Mouse (Mus musculus): Measurements from ENCODE around the gene Xkr7. TPM values are rescaled to one million over a fixed set of nuclear protein-coding genes. Genes with fewer than 3 reads are reported as not detected.

Gene Xkr7
- under 1 TPM in 1 of 2 experiments, not detected in 1; 0.37 TPM for total RNA-seq (2021)
- long read RNA-seq, experiment 1 = 0 reads
- long read RNA-seq, experiment 2 = 0 reads

GRCm38 (mm10) chr2:153031126-153032082 lies at the start of gene Xkr7:
Gene Xkr7 (plus strand): TSS chr2:153031852.
- intact Hi-C loops (cut with DNase I; ENCODE audit: low total_unique reads) = no loop called here

DNA sequence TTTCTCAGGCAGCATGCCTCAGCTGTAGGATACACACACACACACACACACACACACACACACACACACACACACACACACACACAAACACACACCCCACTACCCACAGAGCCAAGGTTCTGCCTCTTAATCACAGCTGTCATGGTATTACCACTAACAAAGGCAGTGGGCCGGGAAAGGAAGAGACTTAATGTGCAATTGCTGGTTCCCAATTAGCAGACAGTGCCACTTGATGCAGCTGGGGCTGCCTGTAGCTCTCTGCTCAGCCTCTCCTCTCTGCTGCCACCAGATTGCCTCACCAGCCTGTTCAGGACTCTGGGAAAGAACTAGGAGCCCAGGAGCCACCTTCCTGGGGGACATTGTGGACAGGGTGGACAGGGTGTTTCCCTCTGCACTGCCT lies 46.1 kb upstream of the Xkr7 start:
- intact Hi-C loops (cut with DNase I; ENCODE audit: low total_unique reads) = no loop called here
- DNase-seq = no peak

More at GRCm38 (mm10) chr2:153031126-153032082, at the start of gene Xkr7:
- no peak for DNase-seq

- intact Hi-C loops (cut with DNase I; ENCODE audit: low total_unique reads) = no loop called here
These were observed 40.1 kb upstream of the Xkr7 start for GRCm38 (mm10) chr2:152991529-152991928.

DNA sequence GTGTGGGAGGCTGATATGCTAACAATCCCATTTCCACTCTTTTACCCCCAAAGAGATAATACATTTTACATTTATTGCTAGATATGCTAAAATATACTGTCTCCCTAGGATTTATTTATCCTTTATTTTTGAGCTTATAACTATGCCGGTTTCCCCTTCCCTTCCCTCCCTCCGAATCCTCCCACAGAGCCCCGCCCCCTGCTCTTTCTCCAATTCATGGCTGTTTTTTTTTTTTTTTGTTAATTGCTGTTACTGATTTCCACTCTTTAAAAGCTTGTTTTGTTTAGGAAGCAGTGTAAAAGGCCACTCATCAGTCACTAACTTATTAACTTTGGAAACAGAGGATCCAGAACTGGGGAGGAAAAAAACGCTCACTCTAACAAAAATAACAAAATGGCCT lies 34.6 kb upstream of the Xkr7 start:
- intact Hi-C loops (cut with DNase I; ENCODE audit: low total_unique reads) = no loop called here
- no peak for DNase-seq

More at GRCm38 (mm10) chr2:152991529-152991928, 40.1 kb upstream of the Xkr7 start:
- no peak for DNase-seq

- no peak for DNase-seq
These were observed 29.0 kb upstream of the Xkr7 start for GRCm38 (mm10) chr2:153002492-153003248.

GRCm38 (mm10) chr2:153003681-153004338 lies 27.8 kb upstream of the Xkr7 start:
- DNase-seq = no peak
- intact Hi-C loops (cut with DNase I; ENCODE audit: low total_unique reads) = no loop called here

More at GRCm38 (mm10) chr2:153002492-153003248, 29.0 kb upstream of the Xkr7 start:
- intact Hi-C loops (cut with DNase I; ENCODE audit: low total_unique reads) = no loop called here

DNA sequence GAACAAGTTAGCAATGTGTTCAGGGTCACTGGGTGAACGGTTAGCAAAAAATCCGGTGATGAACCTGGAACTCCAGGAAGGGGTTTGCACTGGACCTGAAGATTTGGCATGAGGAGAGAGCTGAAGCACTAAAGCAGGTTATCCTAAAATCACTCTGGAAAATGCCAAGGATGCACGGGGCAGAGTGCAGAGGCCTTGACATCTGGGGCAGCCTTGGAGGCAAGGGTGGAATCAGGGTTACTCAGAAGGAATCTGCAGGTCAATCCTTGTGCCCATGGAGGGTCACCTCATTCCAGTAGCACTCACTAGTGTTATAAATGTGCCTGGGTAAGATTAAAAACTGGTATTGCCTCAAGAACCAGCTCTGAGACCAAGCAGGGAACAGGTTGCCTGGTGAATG lies 25.7 kb upstream of the Xkr7 start:
- no peak for DNase-seq
- intact Hi-C loops (cut with DNase I; ENCODE audit: low total_unique reads) = no loop called here

DNA sequence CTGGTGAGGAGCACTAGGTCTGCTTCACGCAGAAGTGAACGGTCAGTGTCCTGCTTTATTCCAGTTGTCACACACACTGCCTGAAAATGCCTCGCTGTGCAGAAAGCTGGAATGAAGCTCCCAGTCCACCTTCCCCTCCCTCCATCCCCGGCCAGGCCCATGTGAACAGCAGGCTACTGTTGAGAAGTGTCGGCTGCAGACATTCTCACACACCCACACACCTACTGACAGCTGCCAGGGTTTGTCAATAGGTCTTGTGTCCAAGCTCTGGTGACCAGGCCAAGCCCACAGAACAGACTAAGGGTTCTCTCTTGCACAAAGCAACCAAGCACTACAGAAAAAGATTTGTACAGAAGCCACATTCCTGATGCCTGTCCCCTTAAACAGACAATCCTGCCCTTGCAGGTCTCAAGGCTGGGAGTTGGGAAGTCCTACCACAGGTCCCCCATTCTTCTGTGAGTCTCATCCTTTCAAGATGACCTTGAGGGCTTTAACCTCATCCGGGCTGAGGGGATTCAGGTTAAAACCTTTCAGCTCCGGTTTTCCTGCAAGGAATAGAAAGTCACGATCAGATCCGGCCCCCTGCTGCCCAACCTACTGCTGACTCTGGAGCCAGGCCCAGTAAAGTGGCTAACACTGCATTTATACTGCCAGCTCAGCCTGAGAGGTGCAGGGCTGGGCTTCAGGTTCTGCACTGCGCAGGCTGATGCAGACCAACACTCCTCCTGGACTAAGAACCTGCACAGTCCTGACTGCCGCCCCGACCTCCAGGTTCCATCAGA lies 22.3 kb upstream of the Xkr7 start:
- intact Hi-C loops (cut with DNase I; ENCODE audit: low total_unique reads) = no loop called here
- DNase-seq = no peak

GRCm38 (mm10) chr2:153013724-153014515 lies 17.7 kb upstream of the Xkr7 start:
- DNase-seq = no peak
- intact Hi-C loops (cut with DNase I; ENCODE audit: low total_unique reads) = no loop called here

DNA sequence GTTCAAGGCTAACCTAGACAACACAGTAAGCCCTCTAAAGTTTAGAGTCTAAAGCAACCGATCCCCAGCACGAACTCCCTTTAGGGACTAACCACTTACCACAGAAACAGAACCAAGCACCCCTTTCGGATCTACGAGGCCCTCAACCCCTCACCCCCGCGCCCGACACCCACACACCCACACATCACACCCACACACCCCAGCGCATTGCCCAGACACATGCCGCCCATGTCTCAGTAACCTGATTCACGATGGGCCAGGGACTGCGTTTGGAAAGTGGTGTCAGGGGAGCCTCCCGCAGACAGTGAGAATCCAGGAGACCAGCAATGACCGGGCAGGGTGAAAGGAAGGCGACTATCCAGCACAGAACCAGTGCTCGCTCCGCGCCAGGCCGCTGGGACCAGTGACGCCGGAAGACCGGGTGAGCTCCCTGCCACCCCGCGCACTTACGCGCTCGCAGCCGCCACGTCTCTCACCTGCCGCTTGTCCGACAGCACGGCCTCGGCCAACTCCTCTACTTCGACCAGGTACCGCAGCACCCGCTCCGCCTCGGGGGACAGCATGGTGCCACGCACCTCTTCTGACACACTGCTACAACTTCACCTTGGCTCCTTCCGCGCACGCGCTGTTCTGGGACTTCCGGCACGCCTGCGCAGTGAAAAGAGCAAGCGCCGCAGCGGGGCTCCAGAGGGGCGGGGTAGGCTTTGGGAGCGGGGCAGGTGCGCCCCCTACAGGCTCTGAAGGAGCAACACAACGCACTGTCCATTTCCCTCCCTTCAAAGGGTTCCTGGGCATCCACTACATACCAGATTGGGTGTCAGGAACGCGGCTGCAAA lies 16.7 kb upstream of the Xkr7 start, which contains the start of gene Pdrg1:
Gene Pdrg1, minus strand, starts transcription at position 670 of the 836 bp plus-strand sequence.
- intact Hi-C loops (cut with DNase I; ENCODE audit: low total_unique reads) = no loop called here
- DNase-seq = peak; percentile 94

DNA sequence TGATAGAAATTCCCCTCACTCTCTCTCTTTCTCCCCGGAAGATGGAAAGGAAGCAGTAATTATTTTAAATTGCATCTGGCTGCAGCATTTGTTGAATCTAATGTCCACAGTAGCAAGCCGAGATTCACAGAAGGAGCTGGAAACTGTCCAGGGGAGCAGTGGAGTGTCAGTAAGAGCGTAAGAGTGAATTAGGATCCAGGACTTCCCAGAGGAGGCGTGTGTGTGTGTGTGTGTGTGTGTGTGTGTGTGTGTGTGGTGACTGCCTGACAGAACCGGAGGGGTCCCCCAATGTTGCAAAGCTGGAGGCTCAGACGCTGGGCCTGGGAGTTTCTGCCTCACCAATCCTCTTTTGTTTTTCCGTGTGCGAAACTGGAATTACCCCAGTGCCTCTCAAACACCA lies 15.8 kb upstream of the Xkr7 start:
- intact Hi-C loops (cut with DNase I; ENCODE audit: low total_unique reads) = no loop called here
- no peak for DNase-seq

- intact Hi-C loops (cut with DNase I; ENCODE audit: low total_unique reads) = no loop called here
- no peak for DNase-seq
These were observed 14.9 kb upstream of the Xkr7 start for GRCm38 (mm10) chr2:153016786-153017185.

- no peak for DNase-seq
- intact Hi-C loops (cut with DNase I; ENCODE audit: low total_unique reads) = no loop called here
These were observed 12.3 kb upstream of the Xkr7 start for GRCm38 (mm10) chr2:153019355-153019754.

- DNase-seq = no peak
- intact Hi-C loops (cut with DNase I; ENCODE audit: low total_unique reads) = no loop called here
These were observed 10.5 kb upstream of the Xkr7 start for GRCm38 (mm10) chr2:153021163-153021562.

- DNase-seq = no peak
- intact Hi-C loops (cut with DNase I; ENCODE audit: low total_unique reads) = no loop called here
These were observed 8.8 kb upstream of the Xkr7 start for GRCm38 (mm10) chr2:153022855-153023254.

- intact Hi-C loops (cut with DNase I; ENCODE audit: low total_unique reads) = no loop called here
- DNase-seq = no peak
These were observed 5.6 kb upstream of the Xkr7 start for GRCm38 (mm10) chr2:153026052-153026451.

DNA sequence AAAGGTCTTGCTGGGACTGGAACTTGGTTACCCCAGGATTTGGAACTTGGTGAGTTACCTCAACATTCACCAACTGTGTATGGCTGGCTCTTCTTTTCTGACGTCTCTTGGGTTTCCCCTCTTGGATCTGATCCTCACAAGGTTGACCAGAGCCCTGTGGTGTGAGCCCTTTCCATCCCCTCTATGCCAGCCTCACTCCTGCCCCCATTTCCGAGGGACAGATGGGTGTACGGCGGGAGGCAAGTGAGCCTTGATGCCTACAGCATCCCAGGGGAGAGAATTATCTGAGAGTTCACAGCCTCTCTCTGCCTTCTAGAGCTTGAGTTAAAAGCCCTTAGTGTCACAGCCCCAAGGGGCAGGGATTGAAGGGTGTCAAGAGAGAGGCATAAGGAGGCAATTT lies 4.2 kb upstream of the Xkr7 start:
- intact Hi-C loops (cut with DNase I; ENCODE audit: low total_unique reads) = no loop called here
- DNase-seq = no peak

Data from gastrocnemius, postnatal 14 days (tissue).